Mouse (Mus musculus): Measurements from ENCODE around the gene Slc30a1.

DNA sequence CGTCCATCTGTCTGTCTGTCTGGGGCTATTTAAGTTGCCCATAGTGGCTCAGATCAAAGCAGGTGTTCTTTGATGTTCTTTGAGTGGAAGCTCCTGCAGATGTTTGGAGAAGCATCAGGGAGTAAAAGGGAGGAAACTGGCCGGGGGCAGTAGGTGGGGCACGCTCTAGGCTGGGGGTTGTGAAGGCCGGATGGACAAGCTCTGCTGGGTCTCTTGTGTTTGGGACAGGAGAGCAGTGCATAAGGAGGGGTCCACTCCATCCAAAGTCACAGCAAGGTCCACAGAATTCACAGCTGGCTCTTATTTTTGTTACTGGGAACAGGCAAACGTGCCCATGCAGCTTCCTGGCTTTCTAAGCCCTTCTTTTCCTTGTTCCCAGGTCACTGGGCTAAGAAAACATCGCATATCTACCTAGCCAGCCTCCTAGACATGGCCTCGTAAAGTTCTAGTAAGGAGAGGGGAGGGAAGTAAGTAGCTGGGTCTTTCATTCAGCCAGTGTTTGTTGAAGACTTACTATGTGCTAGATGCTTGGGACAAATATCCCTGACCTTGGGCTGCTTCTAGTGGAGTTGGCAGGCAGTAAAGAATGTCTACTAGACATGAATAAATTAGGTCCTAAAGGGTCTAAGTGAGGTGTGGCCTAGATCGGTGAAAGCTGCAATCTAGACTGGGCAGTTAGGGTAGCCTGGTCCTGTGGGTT lies 25.9 kb downstream of the Slc30a1 start:
- no peak for TF ChIP-seq CTCF (IDR thresholded peaks at IDR 0.05; ENCODE audit: borderline replicate concordance, insufficient read depth, low read depth, low read length)
- no peak for TF ChIP-seq POLR2A (IDR thresholded peaks at IDR 0.05; ENCODE audit: borderline replicate concordance, insufficient read depth, low read length)
